Mouse (Mus musculus): ENCODE measurements around the gene Klk10. TPM values are rescaled to one million over a fixed set of nuclear protein-coding genes. Genes with fewer than 3 reads are reported as not detected.

Klk10 gene
- polyA plus RNA-seq (2015; fragmentation: Nextera tagmentation; extraction: Ambion mirVana): 0.17 and 0.36 TPM in 2 replicates

DNA sequence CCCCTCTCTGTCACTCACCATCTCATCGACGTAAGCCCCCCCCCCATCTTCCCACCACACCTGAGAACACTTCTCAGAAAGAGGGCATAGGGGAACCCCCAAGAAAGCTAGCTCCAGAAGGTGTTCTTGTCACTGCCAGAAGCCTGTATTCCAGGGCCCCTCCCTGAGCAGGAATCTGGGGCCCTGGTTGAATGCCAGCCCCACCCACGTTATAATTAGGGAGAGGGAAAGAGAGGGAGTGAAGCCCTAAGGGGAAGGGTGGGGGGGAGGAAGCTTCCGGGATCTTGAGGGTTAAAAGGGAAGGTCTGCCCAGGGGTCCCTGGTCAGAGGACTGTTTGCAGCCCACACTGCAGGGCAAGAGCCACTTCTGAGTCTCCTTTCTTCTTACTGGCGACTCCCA lies at the start of gene Klk10:
Klk10 (plus strand) TSS at position 290 of the 400 bp plus-strand sequence.
- H3K9me3 ChIP-seq: no peaks in the 10 kb centered on the region

DNA sequence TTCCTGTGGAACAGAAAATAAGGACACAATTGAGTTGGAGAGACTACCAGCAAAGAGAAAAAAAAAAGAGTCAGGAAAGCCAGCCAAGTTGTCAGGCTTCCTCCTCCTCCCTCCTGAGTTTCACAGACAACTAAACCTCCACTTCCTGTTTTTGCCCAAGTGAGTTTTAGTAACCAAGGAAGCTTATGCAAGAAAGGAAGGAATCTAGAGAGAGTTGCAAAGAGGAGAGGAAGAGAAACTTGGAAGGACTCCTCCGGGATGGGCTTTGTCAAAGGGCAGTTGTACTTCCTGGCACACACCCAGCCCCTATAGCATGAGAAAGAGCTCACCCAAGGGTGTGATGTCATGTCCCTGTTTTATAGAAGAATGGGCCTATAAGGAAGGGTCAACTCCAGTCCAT lies 33.0 kb upstream of the Klk10 start:
- no peak for ATAC-seq (replicated peaks)
- H3K4me2 ChIP-seq (replicated peaks): no peak overlapping the region
- H3K4me3 ChIP-seq: no peak overlapping the region
- no peak overlapping the region for H3K9ac ChIP-seq (replicated peaks)
- no peaks in the 10 kb centered on the region for H3K4me1 ChIP-seq
- H3K27ac ChIP-seq (replicated peaks): no peak overlapping the region
- H3K9me3 ChIP-seq: no peaks in the 10 kb centered on the region
- 56% methylated on average over 1 of the region's 1 CpGs for WGBS
- no peaks in the 10 kb centered on the region for H3K36me3 ChIP-seq
- H3K27me3 ChIP-seq: no peaks in the 10 kb centered on the region

More for the DNA sequence above, at the start of gene Klk10:
- no peak within 1 kb of the TSS for H3K9ac ChIP-seq (replicated peaks)
- H3K4me2 ChIP-seq (replicated peaks): no peak within 1 kb of the TSS
- no peak within 1 kb of the TSS for H3K4me3 ChIP-seq
- 45% methylated on average over 5 of the region's 5 CpGs for WGBS
- no peak within 1 kb of the TSS for H3K27ac ChIP-seq (replicated peaks)
- no peak for ATAC-seq (replicated peaks)
- no peaks in the 10 kb centered on the region for H3K36me3 ChIP-seq
- H3K27me3 ChIP-seq: 0 out of 2 replicates have a peak, but pooled peaks cover 4% of the 10 kb centered on the region
- peaks cover 5% of the 10 kb centered on the region for H3K4me1 ChIP-seq

DNA sequence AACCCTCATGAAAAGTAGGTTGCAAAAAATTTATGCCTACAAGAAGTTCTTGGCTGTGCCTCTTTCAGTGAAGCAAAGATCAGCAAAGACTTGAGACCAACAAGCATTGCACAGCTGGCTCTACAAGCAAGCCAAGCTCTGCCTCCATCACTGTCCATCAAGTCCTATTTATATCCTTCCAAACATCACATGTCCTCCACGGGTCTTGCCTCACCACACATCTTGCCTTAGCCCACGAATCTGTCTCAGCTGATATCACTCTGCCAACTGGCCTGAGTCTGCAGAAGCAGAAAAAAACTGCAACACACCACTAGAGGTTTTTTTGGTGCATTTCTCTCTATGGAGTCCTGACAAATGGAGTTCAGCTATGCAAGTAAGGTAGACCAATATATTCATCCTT lies 28.0 kb upstream of the Klk10 start:
- ATAC-seq (replicated peaks): no peak
- Histone ChIP-seq H3K4me1 (no peaks in the 10 kb centered on the region), H3K4me2 (replicated peaks) (no peak overlapping the region), H3K4me3 (no peak overlapping the region), H3K9ac (replicated peaks) (no peak overlapping the region), H3K27me3 (no peaks in the 10 kb centered on the region), H3K27ac (replicated peaks) (no peak overlapping the region), H3K36me3 (no peaks in the 10 kb centered on the region), H3K9me3 (no peaks in the 10 kb centered on the region)
- 75% methylated on average over 2 of the region's 2 CpGs for WGBS

DNA sequence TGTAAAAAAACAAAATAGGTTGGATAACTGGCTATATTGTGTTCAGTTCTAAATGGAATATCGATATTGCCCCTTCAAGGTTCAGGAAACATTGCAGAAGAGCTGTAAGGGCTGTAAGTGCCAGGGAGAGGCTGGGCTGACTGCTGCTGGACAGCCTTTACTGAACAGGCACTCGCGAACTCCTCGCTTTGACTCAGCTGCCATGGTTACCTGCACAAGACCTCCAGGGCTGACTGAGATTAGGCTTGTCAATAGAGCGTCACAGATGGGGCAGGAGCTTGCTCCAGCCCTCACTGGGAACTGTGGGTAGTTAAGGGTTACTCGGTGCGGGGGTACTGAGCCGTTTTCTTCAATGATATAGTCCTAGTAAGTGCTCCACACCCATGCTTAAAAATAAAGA lies 14.4 kb upstream of the Klk10 start:
- WGBS: 38% methylated on average over 8 of the region's 8 CpGs
- Histone ChIP-seq H3K4me1 (no peaks in the 10 kb centered on the region), H3K4me2 (replicated peaks) (no peak overlapping the region), H3K27me3 (no peaks in the 10 kb centered on the region), H3K9ac (replicated peaks) (no peak overlapping the region), H3K9me3 (no peaks in the 10 kb centered on the region), H3K4me3 (no peak overlapping the region), H3K27ac (replicated peaks) (no peak overlapping the region), H3K36me3 (no peaks in the 10 kb centered on the region)
- no peak for ATAC-seq (replicated peaks)

DNA sequence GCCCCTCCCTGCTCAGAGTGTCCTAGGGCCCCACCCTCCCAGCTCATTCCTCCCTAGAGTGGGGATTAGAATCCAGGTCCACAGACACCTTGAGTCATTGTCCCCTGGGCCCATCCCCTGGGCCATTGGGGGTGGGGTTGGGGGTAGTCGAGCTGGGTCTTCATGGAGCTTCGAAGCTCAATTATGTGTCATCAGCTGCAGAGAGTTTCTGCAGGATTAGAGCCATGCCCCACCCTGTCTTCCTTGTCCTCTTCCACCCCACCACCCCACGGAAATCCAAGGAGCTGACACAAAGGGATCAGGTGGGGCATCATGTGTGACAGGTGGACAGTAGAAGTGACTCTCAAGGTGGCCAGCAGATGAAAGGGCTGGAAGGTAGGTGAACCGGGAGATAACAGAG lies 12.2 kb upstream of the Klk10 start, which contains the start of gene Klk12:
Klk12 (plus strand) TSS at position 301 of the 400 bp plus-strand sequence.
- Histone ChIP-seq H3K4me3 (no peak within 1 kb of the TSS), H3K27ac (replicated peaks) (no peak within 1 kb of the TSS), H3K9me3 (no peaks in the 10 kb centered on the region), H3K4me2 (replicated peaks) (no peak within 1 kb of the TSS), H3K4me1 (no peaks in the 10 kb centered on the region), H3K36me3 (no peaks in the 10 kb centered on the region), H3K27me3 (no peaks in the 10 kb centered on the region), H3K9ac (replicated peaks) (no peak within 1 kb of the TSS)
- ATAC-seq (replicated peaks): no peak
- WGBS: 88% methylated on average over 4 of the region's 4 CpGs

DNA sequence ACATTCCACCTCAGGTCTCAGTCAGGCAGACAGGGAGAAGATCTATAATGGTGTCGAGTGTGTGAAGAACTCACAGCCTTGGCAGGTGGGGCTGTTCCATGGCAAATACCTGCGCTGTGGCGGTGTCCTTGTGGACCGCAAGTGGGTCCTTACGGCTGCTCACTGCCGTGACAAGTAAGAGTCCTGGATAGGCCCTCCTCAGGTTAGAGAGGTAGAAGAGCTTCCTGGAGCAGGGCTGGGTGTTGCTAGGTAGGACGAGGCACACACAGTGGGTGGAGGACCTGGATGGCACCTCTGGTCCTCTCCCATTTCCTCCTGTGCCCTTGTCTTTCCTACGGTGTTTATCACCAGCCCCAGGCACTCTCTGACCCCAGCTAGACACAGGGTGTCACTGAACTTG lies 11.2 kb upstream of the Klk10 start:
- H3K36me3 ChIP-seq: no peaks in the 10 kb centered on the region

DNA sequence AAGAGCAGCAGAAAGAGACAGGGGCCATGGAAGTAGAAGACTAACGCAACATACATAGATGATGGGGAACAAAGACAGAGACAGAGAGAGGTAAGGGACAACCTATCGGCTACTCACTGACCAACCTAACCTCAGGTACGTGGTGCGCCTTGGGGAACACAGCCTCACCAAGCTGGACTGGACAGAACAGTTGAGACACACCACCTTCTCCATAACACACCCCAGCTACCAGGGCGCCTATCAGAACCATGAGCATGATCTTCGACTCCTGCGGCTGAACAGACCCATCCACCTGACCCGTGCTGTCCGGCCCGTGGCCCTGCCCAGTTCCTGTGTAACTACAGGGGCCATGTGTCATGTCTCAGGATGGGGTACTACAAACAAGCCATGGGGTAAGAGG lies 10.1 kb upstream of the Klk10 start:
- Histone ChIP-seq H3K4me1 (no peaks in the 10 kb centered on the region), H3K4me3 (no peak overlapping the region), H3K9ac (replicated peaks) (no peak overlapping the region), H3K4me2 (replicated peaks) (no peak overlapping the region), H3K36me3 (no peaks in the 10 kb centered on the region), H3K27me3 (no peaks in the 10 kb centered on the region), H3K27ac (replicated peaks) (no peak overlapping the region), H3K9me3 (no peaks in the 10 kb centered on the region)
- no peak for ATAC-seq (replicated peaks)
- 95% methylated on average over 10 of the region's 10 CpGs for WGBS

More for the DNA sequence above, 11.2 kb upstream of the Klk10 start:
- no peak overlapping the region for H3K4me3 ChIP-seq
- no peaks in the 10 kb centered on the region for H3K27me3 ChIP-seq
- H3K4me2 ChIP-seq (replicated peaks): no peak overlapping the region
- no peak for ATAC-seq (replicated peaks)
- no peaks in the 10 kb centered on the region for H3K4me1 ChIP-seq
- H3K9me3 ChIP-seq: no peaks in the 10 kb centered on the region
- H3K27ac ChIP-seq (replicated peaks): no peak overlapping the region
- H3K9ac ChIP-seq (replicated peaks): no peak overlapping the region
- 93% methylated on average over 8 of the region's 8 CpGs for WGBS

DNA sequence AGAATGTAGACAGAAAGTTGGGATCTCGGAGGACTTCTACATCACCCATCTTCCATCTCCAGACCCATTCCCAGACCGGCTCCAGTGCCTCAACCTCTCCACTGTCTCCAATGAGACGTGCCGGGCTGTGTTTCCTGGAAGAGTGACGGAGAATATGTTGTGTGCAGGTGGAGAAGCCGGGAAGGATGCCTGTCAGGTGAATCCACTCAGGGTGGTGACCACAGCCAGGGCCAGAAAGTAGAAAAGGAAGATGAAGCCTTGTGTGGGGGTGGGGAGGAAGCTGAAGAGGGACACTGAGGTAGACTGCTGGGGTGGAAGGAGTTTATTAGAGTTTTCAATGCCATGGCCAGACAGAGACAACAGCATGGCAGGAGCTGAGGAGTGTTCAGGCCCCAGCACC lies 8.9 kb upstream of the Klk10 start:
- no peak overlapping the region for H3K27ac ChIP-seq (replicated peaks)
- H3K9ac ChIP-seq (replicated peaks): no peak overlapping the region
- H3K4me2 ChIP-seq (replicated peaks): no peak overlapping the region
- 92% methylated on average over 6 of the region's 6 CpGs for WGBS
- H3K9me3 ChIP-seq: no peaks in the 10 kb centered on the region
- H3K27me3 ChIP-seq: no peaks in the 10 kb centered on the region
- ATAC-seq (replicated peaks): no peak
- no peak overlapping the region for H3K4me3 ChIP-seq
- H3K4me1 ChIP-seq: no peaks in the 10 kb centered on the region
- H3K36me3 ChIP-seq: no peaks in the 10 kb centered on the region

DNA sequence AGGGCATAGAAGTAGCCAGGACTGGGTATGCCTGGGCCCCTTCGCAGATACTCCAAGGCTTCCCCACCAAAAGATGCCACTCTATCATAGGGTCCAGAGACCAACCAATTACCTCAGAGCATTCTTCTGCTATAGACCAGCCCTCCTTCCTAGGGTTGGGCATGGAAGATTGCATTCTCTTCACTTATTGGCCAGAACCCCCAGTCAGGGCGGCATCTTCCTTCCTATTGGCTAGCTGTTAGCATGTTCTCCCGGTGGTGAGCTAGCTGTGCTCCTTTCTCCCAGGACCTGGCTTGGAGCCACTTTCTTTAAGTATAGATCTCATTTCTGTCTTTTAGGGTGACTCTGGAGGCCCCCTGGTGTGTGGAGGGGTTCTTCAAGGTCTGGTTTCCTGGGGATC lies 7.9 kb upstream of the Klk10 start:
- no peak for ATAC-seq (replicated peaks)
- H3K4me2 ChIP-seq (replicated peaks): no peak overlapping the region

DNA sequence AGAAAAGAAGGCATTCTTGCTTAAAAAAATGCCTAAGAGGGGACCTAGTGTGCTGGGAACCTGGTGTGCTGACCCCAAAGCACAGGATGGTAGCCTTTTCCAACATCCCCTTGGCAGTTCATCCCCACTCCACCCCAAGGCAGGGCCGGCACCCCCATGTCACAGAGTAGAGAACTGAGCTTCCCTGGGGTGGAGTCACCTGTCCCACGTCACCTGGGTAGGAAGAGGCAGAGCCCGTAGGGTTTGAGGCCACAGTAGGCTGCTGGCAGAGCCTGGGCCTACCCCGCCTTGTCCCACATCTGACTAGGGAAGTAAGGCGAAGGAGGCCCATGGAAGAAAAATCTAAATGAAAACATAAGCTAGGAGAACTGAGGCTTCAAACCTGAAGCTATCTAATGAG lies 6.5 kb upstream of the Klk10 start, which contains the start of gene Klk11:
Klk11 (plus strand) TSS at position 241 of the 400 bp plus-strand sequence.
- no peak for ATAC-seq (replicated peaks)
- no peak within 1 kb of the TSS for H3K4me3 ChIP-seq
- no peak within 1 kb of the TSS for H3K4me2 ChIP-seq (replicated peaks)
- no peak within 1 kb of the TSS for H3K9ac ChIP-seq (replicated peaks)
- 99% methylated on average over 5 of the region's 5 CpGs for WGBS
- no peak within 1 kb of the TSS for H3K27ac ChIP-seq (replicated peaks)
- no peaks in the 10 kb centered on the region for H3K9me3 ChIP-seq
- H3K4me1 ChIP-seq: no peaks in the 10 kb centered on the region
- no peaks in the 10 kb centered on the region for H3K36me3 ChIP-seq
- H3K27me3 ChIP-seq: no peaks in the 10 kb centered on the region

More for the DNA sequence above, 7.9 kb upstream of the Klk10 start:
- Histone ChIP-seq H3K4me1 (no peaks in the 10 kb centered on the region), H3K4me3 (no peak overlapping the region), H3K36me3 (no peaks in the 10 kb centered on the region), H3K9me3 (no peaks in the 10 kb centered on the region), H3K9ac (replicated peaks) (no peak overlapping the region), H3K27ac (replicated peaks) (no peak overlapping the region), H3K27me3 (no peaks in the 10 kb centered on the region)
- WGBS: 81% methylated on average over 3 of the region's 3 CpGs

DNA sequence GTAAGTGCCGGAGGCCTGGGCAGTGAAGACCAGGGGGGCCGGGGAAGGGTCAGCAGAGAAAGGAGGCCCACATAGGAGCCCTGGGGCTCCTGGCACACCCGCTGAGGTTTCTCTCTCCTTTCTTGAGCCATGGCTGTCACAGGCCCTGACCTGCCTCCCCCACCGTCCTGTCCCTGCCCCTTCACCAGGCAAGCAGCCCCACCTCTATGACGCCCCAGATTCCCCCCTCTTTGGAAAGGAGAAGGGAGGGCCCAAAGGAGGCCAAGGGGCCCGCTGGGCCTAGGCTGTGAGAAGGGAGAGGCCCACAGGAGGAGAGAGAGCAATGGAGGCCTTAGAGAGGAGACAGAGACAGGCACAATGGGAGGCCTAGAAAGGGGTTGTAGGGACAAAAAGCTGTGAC lies 6.0 kb upstream of the Klk10 start:
- Histone ChIP-seq H3K27me3 (no peaks in the 10 kb centered on the region), H3K9me3 (no peaks in the 10 kb centered on the region), H3K9ac (replicated peaks) (no peak overlapping the region), H3K27ac (replicated peaks) (no peak overlapping the region), H3K4me1 (no peaks in the 10 kb centered on the region), H3K4me3 (no peak overlapping the region), H3K4me2 (replicated peaks) (no peak overlapping the region), H3K36me3 (no peaks in the 10 kb centered on the region)
- 46% methylated on average over 6 of the region's 6 CpGs for WGBS
- no peak for ATAC-seq (replicated peaks)

DNA sequence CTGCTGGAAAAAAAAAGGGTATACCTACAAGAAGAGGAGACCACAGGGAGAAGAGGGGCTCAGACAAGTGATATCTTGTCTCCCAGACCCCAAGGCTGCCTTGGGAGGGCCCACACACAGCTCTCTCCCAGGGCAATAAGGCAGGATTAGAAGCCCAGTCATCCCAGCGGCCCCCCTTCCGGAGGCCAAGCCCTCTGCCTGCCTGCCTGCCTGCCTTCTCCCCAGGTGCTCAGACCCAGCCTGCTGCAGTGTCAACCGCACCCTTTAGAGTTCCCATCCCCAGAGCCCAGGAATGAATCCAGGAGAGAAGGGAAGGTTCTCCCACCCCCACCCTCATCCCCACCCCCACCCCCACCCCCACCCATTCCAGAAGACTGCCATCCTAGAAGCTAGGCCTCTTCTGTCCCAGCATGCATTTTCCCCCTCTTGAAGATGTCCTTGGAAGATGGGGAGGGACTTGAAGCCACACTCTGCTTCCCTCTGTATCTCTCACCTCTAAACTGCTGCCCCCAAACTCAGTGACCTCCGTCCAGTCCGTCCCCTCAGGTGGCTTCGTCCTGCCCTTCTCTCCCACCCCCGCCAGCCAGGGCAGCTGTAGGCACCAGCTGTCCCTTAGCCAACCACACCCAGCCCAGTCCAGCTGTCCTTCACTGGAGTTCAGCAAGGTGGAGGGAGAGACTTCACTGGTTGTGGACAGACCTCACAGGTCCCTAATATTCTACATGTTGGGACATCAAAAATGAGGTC lies 5.4 kb upstream of the Klk10 start:
- WGBS: 40% methylated on average over 7 of the region's 7 CpGs
- Histone ChIP-seq H3K4me2 (replicated peaks) (no peak overlapping the region), H3K36me3 (no peaks in the 10 kb centered on the region), H3K4me3 (no peak overlapping the region), H3K9ac (replicated peaks) (no peak overlapping the region), H3K27ac (replicated peaks) (no peak overlapping the region), H3K4me1 (no peaks in the 10 kb centered on the region), H3K27me3 (no peaks in the 10 kb centered on the region), H3K9me3 (no peaks in the 10 kb centered on the region)
- no peak for ATAC-seq (replicated peaks)

DNA sequence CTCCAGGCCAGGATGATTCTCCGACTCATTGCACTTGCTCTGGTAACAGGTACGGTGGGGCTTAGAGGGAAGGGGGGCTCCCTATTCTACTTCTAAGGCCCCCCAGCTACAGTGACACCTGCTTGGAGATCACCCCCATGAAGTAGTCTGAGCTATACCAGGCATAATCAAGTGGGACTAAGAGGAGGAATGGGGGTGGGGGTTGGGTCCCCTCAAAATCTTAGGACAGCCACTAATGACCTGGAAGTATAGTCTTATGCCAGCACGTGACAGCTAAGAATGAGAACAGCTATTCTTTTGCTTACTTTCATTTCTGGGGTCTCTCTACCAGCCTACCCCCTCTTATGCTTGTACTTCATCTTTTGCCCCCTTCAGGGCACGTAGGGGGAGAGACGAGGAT lies 4.3 kb upstream of the Klk10 start:
- H3K9ac ChIP-seq (replicated peaks): no peak overlapping the region
- no peak for ATAC-seq (replicated peaks)
- H3K27ac ChIP-seq (replicated peaks): no peak overlapping the region
- H3K27me3 ChIP-seq: no peaks in the 10 kb centered on the region
- H3K4me2 ChIP-seq (replicated peaks): no peak overlapping the region
- 88% methylated on average over 5 of the region's 5 CpGs for WGBS
- no peaks in the 10 kb centered on the region for H3K9me3 ChIP-seq
- H3K4me1 ChIP-seq: no peaks in the 10 kb centered on the region
- no peaks in the 10 kb centered on the region for H3K36me3 ChIP-seq
- H3K4me3 ChIP-seq: no peak overlapping the region
